Mouse (Mus musculus) heart, embryonic 14.5 days (tissue): ENCODE data around the gene Kcnn3. TPM values are rescaled to one million over a fixed set of nuclear protein-coding genes. Genes with fewer than 3 reads are reported as not detected.

Experiments used
- ATAC-seq: fragments of 200-750 bp; cut with Nextera tagmentation; 2 replicates; pipeline ENCODE4 v1.8.0; 2017; ENCODE audit warnings: low read depth, moderate TSS enrichment; ENCODE audit not compliant: insufficient number of reproducible peaks, insufficient read depth, low FRiP score
- H3K27ac ChIP-seq, 2 experiments: fragments of 200-500 bp in 1 of 2; fragments of 300-500 bp in 1 of 2; sonication (generic) in 1 of 2; replicated peaks in 1 of 2; 2 replicates each; pipeline ENCODE4 v1.5.1; 2012 to 2014; ENCODE audit warnings: low read depth in 2 of 2, low read length in 2 of 2, control low read depth in 1 of 2, mild to moderate bottlenecking in 1 of 2, mixed read lengths in 1 of 2; ENCODE audit not compliant: control insufficient read depth in 1 of 2, insufficient read depth in 1 of 2
- H3K27me3 ChIP-seq: fragments of 300-500 bp; sonication (generic); 2 replicates; pipeline ENCODE4 v1.6.1; 2014; ENCODE audit warnings: mild to moderate bottlenecking, low read length, control low read depth; ENCODE audit not compliant: control insufficient read depth, insufficient read depth
- H3K36me3 ChIP-seq: fragments of 300-500 bp; sonication (generic); 2 replicates; pipeline ENCODE4 v1.6.1; 2014; ENCODE audit warnings: mild to moderate bottlenecking, control low read depth, low read length, mixed read lengths; ENCODE audit not compliant: control insufficient read depth, insufficient read depth
- H3K4me1 ChIP-seq, 2 experiments: fragments of 200-500 bp in 1 of 2; fragments of 300-500 bp in 1 of 2; sonication (generic) in 1 of 2; 2 replicates each; pipeline ENCODE4 v1.6.1; 2012 to 2014; ENCODE audit warnings: low read length in 2 of 2, control low read depth in 1 of 2, mixed read lengths in 1 of 2; ENCODE audit not compliant: control insufficient read depth in 2 of 2, insufficient read depth in 2 of 2
- H3K4me2 ChIP-seq: fragments of 300-500 bp; sonication (generic); 2 replicates; pipeline ENCODE4 v1.6.1; 2014; ENCODE audit warnings: mild to moderate bottlenecking, low read length
- H3K4me3 ChIP-seq, 2 experiments: fragments of 200-500 bp in 1 of 2; fragments of 300-500 bp in 1 of 2; sonication (generic) in 1 of 2; 2 replicates each; pipeline ENCODE4 v1.5.1; 2012 to 2014; ENCODE audit warnings: low read length in 2 of 2, mild to moderate bottlenecking in 2 of 2, control low read depth in 1 of 2, low read depth in 1 of 2, moderate library complexity in 1 of 2; ENCODE audit not compliant: control insufficient read depth in 1 of 2, insufficient read depth in 1 of 2
- H3K9ac ChIP-seq: fragments of 300-500 bp; sonication (generic); 2 replicates; pipeline ENCODE4 v1.6.1; 2014; ENCODE audit warnings: mild to moderate bottlenecking, low read length
- H3K9me3 ChIP-seq: fragments of 300-500 bp; sonication (generic); 2 replicates; pipeline ENCODE4 v1.6.1; 2016; ENCODE audit warnings: low read length, control low read depth; ENCODE audit not compliant: control insufficient read depth
- WGBS: fragments of 180-500 bp; shearing (Covaris S2); extraction: QIAGEN DNeasy Blood & Tissue Kit; methylation state at CpG from one replicate; pipeline ENCODE4 v1.1.7; 2014; 5-methylcytosine and 5-hydroxymethylcytosine counted together
- polyA plus RNA-seq: library from polyadenylated mRNA; unstranded; fragments of >200 nt; fragmentation: Nextera tagmentation; extraction: Ambion mirVana; gene quantifications from 2 replicates; pipeline ENCODE4 v1.2.1, GENCODE M21; 2014

The Kcnn3 gene
- polyA plus RNA-seq: 2.4 and 3.1 TPM in 2 replicates

- no peak within 1 kb of the TSS for H3K27ac ChIP-seq
- under 1% methylated on average over 14 of the region's 15 CpGs for WGBS
- peaks cover 7% of the 10 kb centered on the region for H3K9me3 ChIP-seq
- peak within 1 kb of the TSS; percentile 61 for H3K9ac ChIP-seq
- peak within 1 kb of the TSS; percentile 43 to 44 for H3K4me3 ChIP-seq
- peaks cover 33% of the 10 kb centered on the region for H3K27me3 ChIP-seq
- H3K4me2 ChIP-seq: peak within 1 kb of the TSS; percentile 93
- H3K4me1 ChIP-seq: peaks cover 15 to 34% of the 10 kb centered on the region in 2 experiments
- H3K36me3 ChIP-seq: no peaks in the 10 kb centered on the region
- ATAC-seq: peak; percentile 74
Measured at GRCm38 (mm10) chr3:89519894-89520293, at the start of gene Kcnn3. Kcnn3 (plus strand) TSS chr3:89520164.

GRCm38 (mm10) chr3:89472280-89472679, 47.7 kb upstream of the Kcnn3 start:
- no peaks in the 10 kb centered on the region for H3K4me1 ChIP-seq
- H3K4me2 ChIP-seq: no peak overlapping the region
- H3K9ac ChIP-seq: no peak overlapping the region
- no peaks in the 10 kb centered on the region for H3K27me3 ChIP-seq
- H3K9me3 ChIP-seq: no peaks in the 10 kb centered on the region
- 72% methylated on average over 7 of the region's 7 CpGs for WGBS
- ATAC-seq: no peak
- H3K27ac ChIP-seq: no peak overlapping the region
- H3K4me3 ChIP-seq: no peak overlapping the region
- peaks cover 18% of the 10 kb centered on the region for H3K36me3 ChIP-seq

- Histone ChIP-seq H3K36me3 (peaks cover 3% of the 10 kb centered on the region; the same call in 1 of the 2 replicates), H3K9ac (no peak overlapping the region), H3K4me1 (no peaks in the 10 kb centered on the region; a peak in 1 of 4 replicates), H3K27ac (no peak overlapping the region), H3K4me2 (no peak overlapping the region), H3K27me3 (no peaks in the 10 kb centered on the region), H3K4me3 (no peak overlapping the region), H3K9me3 (no peaks in the 10 kb centered on the region)
- no peak for ATAC-seq
- WGBS: 68% methylated on average over 6 of the region's 6 CpGs
Measured at GRCm38 (mm10) chr3:89473838-89474237, 46.1 kb upstream of the Kcnn3 start.

- Histone ChIP-seq H3K36me3 (no peaks in the 10 kb centered on the region), H3K4me2 (no peak overlapping the region), H3K4me1 (no peaks in the 10 kb centered on the region; a peak in 1 of 4 replicates), H3K9me3 (no peaks in the 10 kb centered on the region), H3K9ac (no peak overlapping the region), H3K4me3 (no peak overlapping the region), H3K27ac (no peak overlapping the region), H3K27me3 (no peaks in the 10 kb centered on the region)
- no peak for ATAC-seq
- 75% methylated on average over 6 of the region's 6 CpGs for WGBS
Measured at GRCm38 (mm10) chr3:89479055-89479454, 40.9 kb upstream of the Kcnn3 start.

- no peak for ATAC-seq
- no peak overlapping the region for H3K4me3 ChIP-seq
- H3K27me3 ChIP-seq: no peaks in the 10 kb centered on the region
- H3K9me3 ChIP-seq: no peaks in the 10 kb centered on the region
- H3K4me1 ChIP-seq: peaks cover 0 to 2% of the 10 kb centered on the region in 2 experiments; a peak in 1 of 4 replicates
- H3K36me3 ChIP-seq: no peaks in the 10 kb centered on the region
- no peak overlapping the region for H3K27ac ChIP-seq
- no peak overlapping the region for H3K9ac ChIP-seq
- 37% methylated on average over 2 of the region's 2 CpGs for WGBS
- no peak overlapping the region for H3K4me2 ChIP-seq
Measured at GRCm38 (mm10) chr3:89481488-89481887, 38.5 kb upstream of the Kcnn3 start.

- Histone ChIP-seq H3K4me3 (no peak overlapping the region), H3K4me2 (no peak overlapping the region), H3K9me3 (no peaks in the 10 kb centered on the region), H3K4me1 (peaks cover 2 to 7% of the 10 kb centered on the region in 2 experiments; a peak in 1 of 4 replicates), H3K36me3 (no peaks in the 10 kb centered on the region), H3K27ac (no peak overlapping the region), H3K27me3 (no peaks in the 10 kb centered on the region), H3K9ac (no peak overlapping the region)
- 73% methylated on average over 5 of the region's 5 CpGs for WGBS
- ATAC-seq: no peak
Measured at GRCm38 (mm10) chr3:89482249-89482648, 37.7 kb upstream of the Kcnn3 start.

- Histone ChIP-seq H3K27me3 (0 out of 2 replicates have a peak, but pooled peaks cover 6% of the 10 kb centered on the region), H3K4me2 (peak overlapping the region; percentile 54), H3K9me3 (no peaks in the 10 kb centered on the region), H3K27ac (no peak overlapping the region), H3K4me3 (peak overlapping the region; percentile 11 to 16; a peak in 3 of 4 replicates), H3K4me1 (peaks cover 9 to 12% of the 10 kb centered on the region in 2 experiments; a peak in 1 of 4 replicates), H3K36me3 (no peaks in the 10 kb centered on the region), H3K9ac (peak overlapping the region; percentile 50)
- 16% methylated on average over 24 of the region's 24 CpGs for WGBS
- ATAC-seq: peak; percentile 71; the same call in 1 of the 2 replicates
Measured at GRCm38 (mm10) chr3:89484766-89485524, 35.0 kb upstream of the Kcnn3 start.
